In genomic region chr19:28678646-28679270, GRCm38 (mm10) we compare ENCODE assay signal across 8 mouse cellular contexts. TPM values are rescaled to one million over a fixed set of nuclear protein-coding genes. Genes with fewer than 3 reads are reported as not detected.
A peak's percentile ranks its signal among the peaks of the same experiment; 100 is the strongest.
DNase-seq lines count a peak whose midpoint lies in the region; ATAC-seq and TF ChIP-seq lines count a peak whose summit lies in the region.

No protein-coding gene starts in this region.

- H3K4me2 ChIP-seq in forebrain, embryonic 11.5 days (ENCODE audit: low read depth, low read length, severe bottlenecking) = peak overlapping the region; percentile 89
- H3K4me2 ChIP-seq in intestine, postnatal 0 days (replicated peaks; ENCODE audit: low read depth) = peak overlapping the region; percentile 96
- H3K4me2 ChIP-seq in midbrain, embryonic 12.5 days (replicated peaks) = peak overlapping the region; percentile 98

- no peaks in the 10 kb centered on the region for H3K36me3 ChIP-seq in megakaryocyte, embryonic 14.5 days (replicated peaks; ENCODE audit: low read length)
- H3K36me3 ChIP-seq in forebrain, embryonic 11.5 days (ENCODE audit: control insufficient read depth, insufficient read depth, low read length) = no peaks in the 10 kb centered on the region
- no peaks in the 10 kb centered on the region for H3K36me3 ChIP-seq in intestine, postnatal 0 days (ENCODE audit: control insufficient read depth, insufficient read depth)
- no peaks in the 10 kb centered on the region for H3K36me3 ChIP-seq in midbrain, embryonic 12.5 days

- peaks cover 27% of the 10 kb centered on the region for H3K4me1 ChIP-seq in megakaryocyte, embryonic 14.5 days
- peaks cover 12% of the 10 kb centered on the region for H3K4me1 ChIP-seq in forebrain, embryonic 11.5 days (replicated peaks; ENCODE audit: control insufficient read depth, insufficient read depth, low read length)
- H3K4me1 ChIP-seq in intestine, postnatal 0 days (replicated peaks; ENCODE audit: control insufficient read depth, insufficient read depth, low read length) = 0 out of 2 replicates have a peak, but pooled peaks cover 3% of the 10 kb centered on the region
- H3K4me1 ChIP-seq in midbrain, embryonic 12.5 days = peaks cover 25% of the 10 kb centered on the region

- peak overlapping the region; percentile 92 for H3K4me3 ChIP-seq in megakaryocyte, embryonic 14.5 days (replicated peaks)
- peak overlapping the region; percentile 47 for H3K4me3 ChIP-seq in forebrain, embryonic 11.5 days (ENCODE audit: low read depth, low read length)
- peak overlapping the region; percentile 63 for H3K4me3 ChIP-seq in intestine, postnatal 0 days (ENCODE audit: low read depth, low read length)
- peak overlapping the region; percentile 60 for H3K4me3 ChIP-seq in midbrain, embryonic 12.5 days

- peaks cover 70% of the 10 kb centered on the region for H3K27me3 ChIP-seq in megakaryocyte, embryonic 14.5 days (replicated peaks)
- H3K27me3 ChIP-seq in forebrain, embryonic 11.5 days (ENCODE audit: control insufficient read depth, insufficient read depth, low read length) = peaks cover 28% of the 10 kb centered on the region
- peaks cover 21% of the 10 kb centered on the region; the same call in 1 of the 2 replicates for H3K27me3 ChIP-seq in intestine, postnatal 0 days (replicated peaks; ENCODE audit: control insufficient read depth, insufficient read depth, low read length)
- H3K27me3 ChIP-seq in midbrain, embryonic 12.5 days = peaks cover 61% of the 10 kb centered on the region

- no peak for TF ChIP-seq CTCF in intestine, postnatal 0 days (IDR thresholded peaks at IDR 0.05; ENCODE audit: low read depth)

- 0 out of 2 replicates have a peak, but pooled peaks cover 4% of the 10 kb centered on the region for H3K9me3 ChIP-seq in megakaryocyte, embryonic 14.5 days
- no peaks in the 10 kb centered on the region for H3K9me3 ChIP-seq in forebrain, embryonic 11.5 days (ENCODE audit: control insufficient read depth, low read length)
- H3K9me3 ChIP-seq in intestine, postnatal 0 days (ENCODE audit: control insufficient read depth) = no peaks in the 10 kb centered on the region
- no peaks in the 10 kb centered on the region for H3K9me3 ChIP-seq in midbrain, embryonic 12.5 days

- ATAC-seq in megakaryocyte, adult 5-6 weeks (ENCODE audit: poor library complexity, severe bottlenecking) = no peak
- ATAC-seq in forebrain, embryonic 11.5 days (replicated peaks; ENCODE audit: low FRiP score) = no peak
- ATAC-seq in intestine, postnatal 0 days = no peak
- ATAC-seq in midbrain, embryonic 12.5 days (ENCODE audit: low FRiP score, low read depth) = no peak
- no peak for ATAC-seq in megakaryocyte progenitor cell, adult 5-6 weeks (replicated peaks; ENCODE audit: poor library complexity)

- peak; percentile 57 for DNase-seq in forebrain, embryonic 11.5 days (ENCODE audit: low spot score)
- no peak for DNase-seq in cerebellum, adult 11 months
- DNase-seq in frontal cortex, postnatal 36 days (ENCODE audit: low spot score in 2 of 2) = no peak

- WGBS in forebrain, embryonic 11.5 days = under 1% methylated on average over 30 of the region's 30 CpGs
- WGBS in intestine, postnatal 0 days = under 1% methylated on average over 30 of the region's 30 CpGs
- 1% methylated on average over 30 of the region's 30 CpGs for WGBS in midbrain, embryonic 12.5 days

- peak overlapping the region; percentile 6; the same call in 1 of the 2 replicates for H3K9ac ChIP-seq in forebrain, embryonic 11.5 days (ENCODE audit: low read length)
- peak overlapping the region; percentile 45; the same call in 1 of the 2 replicates for H3K9ac ChIP-seq in intestine, postnatal 0 days (ENCODE audit: low read depth, low read length)
- H3K9ac ChIP-seq in midbrain, embryonic 12.5 days (replicated peaks) = 0 out of 2 replicates have a peak overlapping the region, but pooled peaks have one; percentile 63

- H3K27ac ChIP-seq in forebrain, embryonic 11.5 days (ENCODE audit: low read depth, low read length) = no peak overlapping the region
- H3K27ac ChIP-seq in intestine, postnatal 0 days (ENCODE audit: low read depth, low read length) = no peak overlapping the region
- H3K27ac ChIP-seq in midbrain, embryonic 12.5 days (replicated peaks) = no peak overlapping the region

RNA-seq across cellular contexts. Expression of gene Glis3, which starts 1.1 kb away (rescaled TPM):
- 0.06 TPM in 1 of 2 replicates, not detected in the other for polyA plus RNA-seq in megakaryocyte, embryonic 14.5 days (2012; ENCODE audit: insufficient read depth, low replicate concordance)
- 1.2 and 2.4 TPM in 2 replicates for total RNA-seq in megakaryocyte, adult 5-6 weeks (2015)
- 1.4 and 2.4 TPM in 2 replicates for total RNA-seq in megakaryocyte, adult 5-6 weeks (2017)
- polyA plus RNA-seq in forebrain, embryonic 11.5 days (2014; fragmentation: Nextera tagmentation; extraction: Ambion mirVana) = 3.4 and 3.5 TPM in 2 replicates
- 0.59 and 0.86 TPM in 2 replicates for polyA plus RNA-seq in intestine, postnatal 0 days (2015; fragmentation: Nextera tagmentation; extraction: Ambion mirVana)
- polyA plus RNA-seq in midbrain, embryonic 12.5 days (2016; fragmentation: Nextera tagmentation; extraction: Ambion mirVana) = 3.0 and 3.5 TPM in 2 replicates
- total RNA-seq in megakaryocyte progenitor cell, adult 5-6 weeks (2015) = 5.8 and 8.5 TPM in 2 replicates
- total RNA-seq in megakaryocyte progenitor cell, adult 5-6 weeks (2017) = 2.5 and 3.5 TPM in 2 replicates

Comparison
In these comparisons a context has a peak if more than half of its experiments do, and no peak if none do; other contexts are left out.
1. H3K9ac ChIP-seq: peak in every context shown above with its lines; median percentile 63 in midbrain, embryonic 12.5 days; 45 in intestine, postnatal 0 days; 6 in forebrain, embryonic 11.5 days.